Mouse (Mus musculus) mammary gland, adult 2 months (tissue): ENCODE results near the gene Cenpp. TPM values are rescaled to one million over a fixed set of nuclear protein-coding genes. Genes with fewer than 3 reads are reported as not detected.

Source experiments
- polyA plus RNA-seq: library from polyadenylated mRNA; depleted of rRNA; stranded (reverse); fragments of >200 nt; gene quantifications from 2 replicates; pipeline ENCODE4 v1.2.3, GENCODE M21; 2012; ENCODE audit warnings: low replicate concordance; rRNA removed

Cenpp gene
- polyA plus RNA-seq: 0.39 TPM in 1 of 2 replicates, not detected in the other

DNA sequence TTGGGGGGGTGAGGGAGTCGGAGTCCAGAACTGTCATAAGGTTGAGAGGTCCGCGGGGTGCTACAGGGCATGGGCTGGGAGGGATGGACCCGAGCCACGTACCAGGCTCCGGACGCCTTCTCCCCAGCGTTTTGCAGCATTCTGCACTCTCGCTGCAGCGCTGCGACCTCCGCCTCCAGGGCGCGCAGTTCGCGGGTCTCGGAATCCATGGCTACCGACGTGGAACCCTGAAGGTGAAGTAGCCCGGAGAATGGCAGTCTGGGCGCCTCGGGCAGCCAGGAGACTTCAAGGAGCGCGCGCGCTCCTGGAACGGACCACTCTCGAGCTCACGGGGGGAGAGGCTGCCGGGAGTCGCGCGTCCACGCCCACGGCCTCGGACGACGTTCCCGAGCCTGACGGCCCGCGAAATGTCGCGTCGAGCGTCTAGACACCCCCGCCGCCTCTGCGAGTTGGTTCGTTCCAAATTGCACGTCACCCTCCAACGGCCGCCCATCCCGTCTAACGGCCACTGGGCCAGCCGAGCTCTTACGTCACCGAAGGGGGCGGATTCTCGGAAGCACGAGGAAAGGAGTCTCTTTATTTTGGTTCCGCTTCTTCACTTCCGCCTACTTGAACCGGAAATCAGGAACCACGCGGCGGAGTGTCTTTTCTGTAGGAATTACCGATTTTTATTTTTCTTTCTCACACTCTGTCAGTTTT, at the start of gene Cenpp, which contains the start of gene Nol8:
Cenpp (minus strand) TSS at position 305 of the 699 bp plus-strand sequence.
Nol8 (plus strand) TSS at position 598 of the 699 bp plus-strand sequence.

DNA sequence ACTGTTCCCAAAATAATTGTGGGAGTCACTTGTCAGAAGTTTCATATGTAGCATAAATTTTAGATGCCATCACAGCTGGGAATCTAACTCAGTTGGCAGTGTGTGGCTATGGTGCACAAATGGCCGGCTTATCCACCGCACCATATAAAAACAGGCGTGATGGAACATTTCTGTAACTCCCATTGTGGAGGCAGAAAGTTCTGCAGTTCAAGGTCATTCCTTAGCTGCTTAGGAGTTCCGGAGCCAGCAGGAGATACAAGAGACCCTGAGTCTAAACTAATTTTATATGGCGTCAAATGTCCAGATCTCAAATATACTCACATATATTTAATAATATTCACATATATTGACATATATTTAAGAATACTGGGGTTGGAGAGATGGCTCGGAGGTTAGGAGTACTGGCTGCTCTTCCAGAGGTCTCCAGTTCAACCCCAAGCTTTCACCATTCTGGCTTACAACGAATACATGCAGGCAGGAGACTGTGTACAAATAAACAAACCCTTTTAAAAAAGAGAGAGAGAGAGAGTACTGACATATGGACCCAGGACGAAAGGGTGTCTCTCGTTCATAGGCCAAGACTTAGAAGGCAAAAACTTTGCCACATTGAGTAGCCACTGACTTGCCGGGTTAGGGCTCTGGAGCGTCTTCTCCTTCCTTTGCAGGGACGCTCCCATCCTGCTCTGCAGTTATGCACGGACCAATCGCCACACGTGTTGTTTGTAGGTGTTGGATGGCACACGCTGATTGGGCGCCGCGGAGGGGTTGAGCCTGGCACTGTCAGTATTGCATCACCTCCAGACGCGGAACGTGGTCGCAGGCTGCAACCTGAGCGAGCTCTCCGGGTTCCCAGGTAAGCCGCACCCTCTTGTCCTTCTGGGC, 29.0 kb upstream of the Cenpp start, which contains the start of gene Iars:
Iars (plus strand) TSS at position 750 of the 882 bp plus-strand sequence.

GRCm38 (mm10) chr13:49607714-49608113, 44.9 kb downstream of the Cenpp start, which contains the start of gene Ogn:
Gene Ogn (plus strand): TSS chr13:49608046.

GRCm38 (mm10) chr13:49581541-49582530, 70.7 kb downstream of the Cenpp start, which contains the start of gene Omd:
Gene Omd (plus strand): TSS chr13:49582462.

GRCm38 (mm10) chr13:49544279-49544678, 108.3 kb downstream of the Cenpp start, which contains the start of gene Aspn:
Gene Aspn (plus strand): TSS chr13:49544443.

GRCm38 (mm10) chr13:49504510-49504909, 148.1 kb downstream of the Cenpp start, which contains the start of gene Ecm2:
Gene Ecm2 (plus strand): TSS chr13:49504810.

DNA sequence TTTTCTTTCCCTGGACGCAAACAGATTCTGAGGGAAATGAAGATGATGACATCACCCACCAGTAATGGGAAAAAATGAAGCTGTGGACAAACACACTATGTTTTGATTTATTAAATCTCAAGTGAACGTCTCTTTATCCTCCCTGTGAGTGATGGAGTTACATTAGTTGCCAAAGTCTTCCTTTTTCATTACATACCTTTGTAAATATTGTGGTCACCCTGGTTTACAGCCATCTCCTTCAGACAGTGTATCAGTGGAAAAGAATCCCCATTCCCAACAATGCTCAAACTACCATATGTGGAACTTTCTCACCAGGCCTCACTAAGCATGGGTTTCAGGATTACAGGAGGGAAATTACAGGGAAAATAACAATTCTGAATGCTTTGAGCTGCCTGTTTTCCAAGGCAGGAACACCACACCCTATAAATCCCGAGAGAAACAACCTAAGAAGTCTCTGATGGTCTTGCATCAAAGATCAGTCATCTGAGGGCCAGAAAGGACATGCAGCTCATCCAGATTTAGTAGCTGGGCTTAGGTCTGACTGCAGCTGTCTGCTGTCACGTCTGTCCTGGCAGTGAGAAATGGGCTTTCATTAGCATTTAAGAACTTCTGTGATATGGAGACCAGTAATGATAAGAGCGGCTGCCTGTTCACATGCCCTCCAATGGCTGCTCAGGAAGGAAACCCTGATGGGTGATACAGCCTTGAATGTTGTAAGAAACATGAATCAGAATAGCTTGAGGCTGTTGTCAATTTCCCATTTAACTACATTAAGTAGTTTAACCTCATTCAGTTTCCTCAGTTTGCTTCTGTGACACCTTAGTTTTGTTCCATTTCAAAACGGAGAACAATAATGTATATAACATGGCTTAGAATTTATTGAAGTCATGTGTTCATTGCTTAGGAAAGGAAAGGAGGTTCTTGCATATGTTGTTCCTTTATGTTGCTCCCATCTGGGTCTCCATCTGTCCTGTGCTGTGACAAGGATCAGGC, 159.9 kb downstream of the Cenpp start, which contains the start of gene Tes3-ps:
Tes3-ps (plus strand) TSS at position 943 of the 993 bp plus-strand sequence.

DNA sequence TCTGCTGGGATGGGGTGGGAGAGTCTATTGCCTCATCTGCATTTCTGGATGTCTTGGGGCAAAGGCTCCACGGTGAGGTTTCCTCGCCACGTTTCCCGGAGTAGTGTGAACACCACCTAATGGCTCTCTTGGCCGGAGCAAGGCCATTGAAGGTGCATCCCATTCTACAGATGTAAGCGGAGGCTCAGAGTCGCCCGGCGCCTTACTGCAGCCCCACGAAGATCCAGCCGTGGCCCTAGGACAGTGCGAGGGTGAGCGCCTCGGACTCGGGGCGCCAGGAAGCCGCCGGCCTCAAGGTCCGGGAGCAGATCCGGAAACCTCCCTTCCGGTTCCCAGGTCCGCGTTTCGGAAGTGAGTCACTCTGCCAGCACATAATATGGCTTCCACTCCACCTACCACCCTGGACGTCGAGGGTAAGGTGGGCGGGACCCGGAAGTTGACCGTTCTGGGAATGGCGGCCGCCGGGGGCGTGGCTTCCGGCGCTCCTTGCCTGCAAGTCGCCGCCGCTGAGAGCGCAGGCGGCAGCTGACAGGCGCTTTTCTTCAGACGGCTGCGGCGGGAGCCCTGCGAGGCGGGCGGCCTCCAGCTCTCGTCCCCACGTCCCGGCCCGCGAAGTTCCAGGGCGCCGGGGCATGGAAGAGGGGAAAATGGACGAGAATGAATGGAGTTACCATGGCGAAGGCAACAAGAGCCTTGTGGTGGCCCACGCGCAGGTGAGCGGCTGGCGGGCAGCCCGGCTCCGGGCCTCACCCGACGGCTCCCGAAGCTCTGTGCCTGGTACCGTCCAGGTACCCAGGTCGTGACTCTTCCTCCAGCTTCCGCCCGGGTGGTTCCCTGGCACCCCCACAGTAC, 231.6 kb downstream of the Cenpp start, which contains the start of gene Ippk:
Ippk (plus strand) TSS at position 496 of the 852 bp plus-strand sequence.

Other genes with a start within 250 kb of the Cenpp start
- gene Ippk, start 231.5 kb downstream of the Cenpp start, polyA plus RNA-seq: 3.4 and 7.4 TPM in 2 replicates
- not detected in 2 replicates for gene Tes3-ps, start 159.5 kb downstream of the Cenpp start, polyA plus RNA-seq
- gene Ecm2, start 148.0 kb downstream of the Cenpp start, polyA plus RNA-seq: 1.7 and 7.7 TPM in 2 replicates
- gene Aspn, start 108.3 kb downstream of the Cenpp start, polyA plus RNA-seq: 0.91 and 4.6 TPM in 2 replicates
- 0.39 and 1.1 TPM in 2 replicates for gene Omd, start 70.3 kb downstream of the Cenpp start, polyA plus RNA-seq
- 7.8 and 26.1 TPM in 2 replicates for gene Ogn, start 44.7 kb downstream of the Cenpp start, polyA plus RNA-seq
- gene Nol8, start 293 bp upstream of the Cenpp start, polyA plus RNA-seq: 0.80 and 2.0 TPM in 2 replicates
- 10.2 and 21.7 TPM in 2 replicates for gene Iars, start 29.3 kb upstream of the Cenpp start, polyA plus RNA-seq
- not detected in 2 replicates for gene Gm30302, start 146.2 kb upstream of the Cenpp start, polyA plus RNA-seq